Mouse (Mus musculus) mammary gland, adult 2 months (tissue): Measurements from ENCODE around the gene Mgst3. TPM values are rescaled to one million over a fixed set of nuclear protein-coding genes. Genes with fewer than 3 reads are reported as not detected.

Experiments used
- polyA plus RNA-seq: library from polyadenylated mRNA; depleted of rRNA; stranded (reverse); fragments of >200 nt; gene quantifications from 2 replicates; pipeline ENCODE4 v1.2.3, GENCODE M21; 2012; ENCODE audit warnings: low replicate concordance; rRNA removed

Gene Mgst3
- 385 and 531 TPM in 2 replicates for polyA plus RNA-seq

DNA sequence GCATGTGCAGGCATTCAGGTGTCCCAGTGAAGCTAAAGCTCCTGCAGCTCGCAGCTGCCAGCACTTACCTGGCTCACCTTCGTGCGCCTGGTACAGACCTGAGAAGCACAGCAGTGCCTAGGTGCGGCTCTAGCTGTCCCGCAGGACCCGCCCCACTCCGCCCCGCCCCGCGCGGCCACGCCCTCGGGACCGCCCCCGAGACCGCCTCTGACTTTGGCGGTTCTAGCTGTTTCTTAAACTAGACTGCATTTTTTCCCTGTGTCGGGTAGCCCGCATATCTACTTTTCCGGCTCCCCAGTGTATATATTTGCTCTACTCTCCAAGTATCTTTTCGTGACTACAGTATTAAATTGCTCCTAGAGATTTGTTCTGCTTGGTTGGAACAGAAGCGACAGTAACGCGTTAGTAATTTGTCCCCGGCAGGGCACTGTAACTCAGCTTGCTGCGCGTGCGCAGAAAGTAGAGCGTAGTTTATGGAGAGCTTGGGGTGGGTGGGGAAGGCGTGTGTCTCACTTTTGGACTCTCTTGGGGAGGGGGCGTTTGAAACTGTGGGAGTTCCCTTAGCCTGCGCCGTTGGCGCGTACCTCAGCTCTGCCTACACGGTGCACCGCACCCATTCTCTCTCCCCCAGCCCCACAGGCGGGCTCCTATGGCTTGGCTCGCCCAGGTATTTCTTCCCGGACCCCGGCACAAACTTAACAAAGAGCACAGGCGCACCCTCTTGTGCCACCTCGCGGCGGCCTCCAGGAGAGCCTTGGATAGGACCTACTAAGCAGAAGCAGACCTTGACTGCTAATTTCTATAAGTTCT lies at the start of gene Mgst3:
TSS of gene Mgst3 (minus strand) at position 159 of the 810 bp plus-strand sequence.

DNA sequence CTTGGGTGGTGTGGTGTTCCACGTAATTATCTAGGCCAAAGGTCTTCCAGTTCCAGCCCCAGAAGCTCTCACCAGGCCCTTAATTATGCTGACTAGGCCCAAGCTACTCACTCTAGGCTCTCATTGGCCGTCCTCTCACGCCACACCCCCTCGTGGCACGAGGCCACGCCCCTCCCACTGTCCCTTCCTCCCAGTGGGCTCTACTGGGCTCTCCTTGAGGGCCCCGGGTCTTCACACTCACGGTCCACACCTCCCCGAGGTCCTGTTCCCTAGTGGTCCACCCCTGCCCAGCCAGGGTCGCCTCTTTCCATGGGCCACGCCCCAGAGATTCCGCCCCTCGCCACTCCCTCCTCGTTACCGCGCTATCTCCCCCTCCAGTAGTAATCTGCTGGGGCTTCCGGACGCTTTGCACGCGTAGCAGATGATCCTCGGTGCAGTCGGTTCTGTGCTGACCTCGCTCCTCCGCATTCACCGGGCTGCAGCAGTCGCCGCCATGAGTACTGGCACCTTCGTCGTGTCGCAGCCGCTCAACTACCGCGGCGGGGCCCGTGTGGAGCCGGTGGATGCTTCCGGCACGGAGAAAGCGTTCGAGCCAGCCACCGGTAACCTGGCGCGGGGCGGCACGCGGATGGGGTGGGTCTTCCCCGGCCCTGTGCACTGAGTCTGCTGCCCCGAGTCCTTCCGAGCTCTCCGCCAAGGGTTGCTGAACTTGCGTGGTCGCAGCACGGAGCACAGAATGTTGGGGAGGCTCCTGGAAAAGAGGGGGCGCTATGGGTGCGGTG lies 43.6 kb downstream of the Mgst3 start, which contains the start of gene Aldh9a1:
TSS of gene Aldh9a1 (plus strand) at position 177 of the 782 bp plus-strand sequence.

Other genes starting within 250 kb of the Mgst3 start
- gene Uck2, start 108.5 kb downstream of the Mgst3 start, polyA plus RNA-seq = 18.2 and 25.6 TPM in 2 replicates
- gene Tmco1, start 85.5 kb downstream of the Mgst3 start, polyA plus RNA-seq = 37.0 and 106 TPM in 2 replicates
- 33.9 and 38.8 TPM in 2 replicates for gene Aldh9a1, start 43.9 kb downstream of the Mgst3 start, polyA plus RNA-seq
- gene Lrrc52, start 72.9 kb upstream of the Mgst3 start, polyA plus RNA-seq = 0.23 TPM in 1 of 2 replicates, not detected in the other
- 13.2 and 27.6 TPM in 2 replicates for gene Rxrg, start 204.5 kb upstream of the Mgst3 start, polyA plus RNA-seq